Mouse (Mus musculus) olfactory bulb, adult 2 months (tissue): ENCODE data around the gene Tcta.

ENCODE experiments used
- CTCF ChIP-seq: fragments of 200-500 bp; IDR thresholded peaks from 2 replicates; pipeline ENCODE4 v1.5.1; 2012; ENCODE audit warnings: low read depth, mild to moderate bottlenecking, low read length, moderate library complexity; ENCODE audit not compliant: insufficient read depth
- POLR2A ChIP-seq: fragments of 200-500 bp; IDR thresholded peaks from 2 replicates; pipeline ENCODE4 v1.6.1; 2012; ENCODE audit warnings: mild to moderate bottlenecking, low read depth, low read length, moderate library complexity; ENCODE audit not compliant: insufficient read depth

DNA sequence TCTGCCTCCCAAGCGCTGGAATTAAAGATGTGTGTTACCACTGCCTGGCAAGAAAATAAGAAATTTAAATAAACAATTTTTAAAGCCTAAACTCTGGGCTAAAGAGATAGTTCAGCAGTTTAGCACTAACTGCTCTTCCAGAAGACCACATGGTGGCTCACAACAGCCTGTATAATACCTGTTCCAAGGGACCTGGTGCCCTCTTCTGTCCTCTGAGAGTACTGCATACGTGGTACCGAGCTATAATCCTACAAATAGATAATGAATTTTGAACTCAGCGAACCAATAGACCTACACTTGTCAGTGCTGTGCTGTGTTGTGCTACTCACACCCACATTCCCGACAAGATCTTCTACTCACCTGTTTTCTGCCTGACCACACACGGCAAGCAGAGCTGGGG, 21.6 kb downstream of the Tcta start:
- TF ChIP-seq CTCF (no peak), POLR2A (no peak)
